Mouse (Mus musculus) hindbrain, embryonic 14.5 days (tissue): ENCODE measurements around the gene Zfp568. TPM values are rescaled to one million over a fixed set of nuclear protein-coding genes. Genes with fewer than 3 reads are reported as not detected.
A peak's percentile ranks its signal among the peaks of the same experiment; 100 is the strongest.

Experiments used
- ATAC-seq: fragments of 200-750 bp; cut with Nextera tagmentation; 2 replicates; pipeline ENCODE4 v1.8.0; 2017; ENCODE audit warnings: moderate number of reproducible peaks, mild to moderate bottlenecking, moderate TSS enrichment, moderate library complexity; ENCODE audit not compliant: low FRiP score
- DNase-seq: peaks from one replicate; pipeline ENCODE4 v3.0.0-alpha.2; 2015; ENCODE audit warnings: low spot score
- H3K27ac ChIP-seq: fragments of 300-500 bp; sonication (generic); 2 replicates; pipeline ENCODE4 v1.5.1; 2014; ENCODE audit warnings: mild to moderate bottlenecking, moderate library complexity
- H3K27me3 ChIP-seq: fragments of 300-500 bp; sonication (generic); 2 replicates; pipeline ENCODE4 v1.6.1; 2014; ENCODE audit warnings: mild to moderate bottlenecking, low read length, mixed read lengths; ENCODE audit not compliant: control insufficient read depth, insufficient read depth
- H3K36me3 ChIP-seq: fragments of 300-500 bp; sonication (generic); replicated peaks from 2 replicates; pipeline ENCODE4 v1.6.1; 2014; ENCODE audit not compliant: control insufficient read depth, insufficient read depth
- H3K4me1 ChIP-seq: fragments of 300-500 bp; sonication (generic); replicated peaks from 2 replicates; pipeline ENCODE4 v1.6.1; 2014; ENCODE audit warnings: antibody characterized with exemption, low read length, mixed read lengths; ENCODE audit not compliant: control insufficient read depth, insufficient read depth
- H3K4me2 ChIP-seq: fragments of 300-500 bp; sonication (generic); replicated peaks from 2 replicates; pipeline ENCODE4 v1.6.1; 2014; ENCODE audit warnings: mild to moderate bottlenecking, moderate library complexity
- H3K4me3 ChIP-seq: fragments of 300-500 bp; sonication (generic); replicated peaks from 2 replicates; pipeline ENCODE4 v1.5.1; 2014; ENCODE audit warnings: mild to moderate bottlenecking, low read length
- H3K9ac ChIP-seq: fragments of 300-500 bp; sonication (generic); 2 replicates; pipeline ENCODE4 v1.6.1; 2014
- H3K9me3 ChIP-seq: fragments of 300-500 bp; sonication (generic); 2 replicates; pipeline ENCODE4 v1.6.1; 2016; ENCODE audit warnings: low read length; ENCODE audit not compliant: control insufficient read depth
- WGBS: fragments of 180-500 bp; shearing (Covaris S2); extraction: QIAGEN DNeasy Blood & Tissue Kit; methylation state at CpG from one replicate; pipeline ENCODE4 v1.1.7; 2014; 5-methylcytosine and 5-hydroxymethylcytosine counted together
- polyA plus RNA-seq: library from polyadenylated mRNA; unstranded; fragments of >200 nt; fragmentation: Nextera tagmentation; extraction: Ambion mirVana; gene quantifications from 2 replicates; pipeline ENCODE4 v1.2.1, GENCODE M21; 2014

The Zfp568 gene
- polyA plus RNA-seq, 1 experiment from 2014 or later, result 4.3 TPM

DNA sequence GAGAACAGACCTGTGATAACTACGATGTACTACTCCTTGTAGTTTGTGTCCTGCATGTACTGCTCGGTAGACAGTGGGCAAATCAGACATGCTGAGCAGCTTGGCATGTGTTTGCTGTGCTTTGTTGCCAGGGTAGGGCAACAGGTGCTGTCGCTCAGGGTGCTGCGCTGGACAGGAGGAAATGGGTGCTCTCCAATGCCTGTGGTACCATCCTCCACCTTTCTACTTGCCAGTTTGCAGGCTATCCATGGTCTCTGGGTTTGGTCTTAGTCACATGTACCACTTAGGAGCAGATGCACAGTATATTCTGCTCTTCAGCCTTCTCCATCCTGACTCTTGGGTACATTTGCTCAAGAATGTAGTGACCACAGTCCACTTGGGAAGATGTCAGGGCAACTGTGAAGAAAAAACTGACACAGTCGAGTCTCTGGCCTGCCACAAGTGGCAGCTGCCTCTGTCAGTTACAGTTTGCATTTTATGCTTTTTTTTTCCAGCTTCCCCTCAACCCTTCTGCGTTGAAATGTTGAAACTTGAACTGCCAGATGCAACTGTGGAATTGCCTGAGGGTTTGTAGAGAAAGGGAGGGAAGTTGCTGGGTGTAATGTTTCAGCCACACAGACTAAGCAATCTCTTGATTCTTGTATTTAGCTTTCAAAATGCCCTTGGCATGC lies 24.4 kb downstream of the Zfp568 start:
- no peak overlapping the region for H3K4me2 ChIP-seq
- ATAC-seq (no peak), DNase-seq (no peak)
- no peak overlapping the region for H3K9ac ChIP-seq
- no peak overlapping the region for H3K4me3 ChIP-seq
- H3K4me1 ChIP-seq, result peaks cover 17% of the 10 kb centered on the region
- no peaks in the 10 kb centered on the region for H3K27me3 ChIP-seq
- no peak overlapping the region for H3K27ac ChIP-seq
- 82% methylated on average over 6 of the region's 6 CpGs for WGBS
- no peaks in the 10 kb centered on the region for H3K9me3 ChIP-seq
- H3K36me3 ChIP-seq, result peaks cover 25% of the 10 kb centered on the region

DNA sequence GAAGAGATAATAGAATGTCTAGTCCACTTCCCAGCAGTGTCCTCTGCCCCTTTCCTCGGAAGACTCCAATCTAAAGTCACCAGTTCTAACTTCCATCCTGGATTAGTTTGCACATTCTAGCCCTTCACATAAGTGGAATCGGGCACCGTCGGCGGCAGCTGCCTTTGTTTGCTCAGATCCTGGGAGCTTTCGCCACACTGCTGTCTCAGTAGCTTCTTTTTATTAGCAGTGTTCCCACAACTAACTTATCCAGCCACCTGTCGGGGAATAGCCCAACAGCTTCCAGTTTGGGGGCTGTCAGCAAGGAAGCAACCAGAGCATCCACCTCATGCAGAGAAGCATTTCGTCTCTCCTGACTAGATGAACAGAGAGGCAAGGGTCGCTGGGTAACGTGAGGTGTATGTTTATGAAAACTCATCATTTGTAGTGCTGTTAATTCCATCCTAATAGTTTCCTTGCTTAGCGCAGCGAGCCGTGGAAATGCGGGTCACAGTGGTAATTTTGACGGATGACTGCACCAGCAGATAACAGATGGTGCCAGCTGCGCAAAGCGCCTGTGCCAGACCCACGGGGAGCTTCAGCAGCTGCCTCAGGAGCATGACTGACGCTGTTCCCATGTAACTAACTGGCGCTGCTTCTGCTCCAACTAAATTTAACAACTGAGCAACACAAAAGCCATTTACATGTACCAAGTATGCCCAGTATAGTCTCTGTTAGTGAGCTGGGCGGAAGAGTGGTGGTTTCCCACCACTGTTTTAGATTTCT lies 25.7 kb downstream of the Zfp568 start:
- Histone ChIP-seq H3K27ac (peak overlapping the region; percentile 29; the same call in 1 of the 2 replicates), H3K4me1 (peaks cover 17% of the 10 kb centered on the region), H3K4me2 (no peak overlapping the region; the same call in 1 of the 2 replicates), H3K4me3 (no peak overlapping the region), H3K9me3 (no peaks in the 10 kb centered on the region), H3K9ac (no peak overlapping the region), H3K27me3 (no peaks in the 10 kb centered on the region), H3K36me3 (peaks cover 38% of the 10 kb centered on the region)
- WGBS, result 28% methylated on average over 21 of the region's 21 CpGs
- DNase-seq (peak; percentile 69), ATAC-seq (peak; percentile 81; the same call in 1 of the 2 replicates)

DNA sequence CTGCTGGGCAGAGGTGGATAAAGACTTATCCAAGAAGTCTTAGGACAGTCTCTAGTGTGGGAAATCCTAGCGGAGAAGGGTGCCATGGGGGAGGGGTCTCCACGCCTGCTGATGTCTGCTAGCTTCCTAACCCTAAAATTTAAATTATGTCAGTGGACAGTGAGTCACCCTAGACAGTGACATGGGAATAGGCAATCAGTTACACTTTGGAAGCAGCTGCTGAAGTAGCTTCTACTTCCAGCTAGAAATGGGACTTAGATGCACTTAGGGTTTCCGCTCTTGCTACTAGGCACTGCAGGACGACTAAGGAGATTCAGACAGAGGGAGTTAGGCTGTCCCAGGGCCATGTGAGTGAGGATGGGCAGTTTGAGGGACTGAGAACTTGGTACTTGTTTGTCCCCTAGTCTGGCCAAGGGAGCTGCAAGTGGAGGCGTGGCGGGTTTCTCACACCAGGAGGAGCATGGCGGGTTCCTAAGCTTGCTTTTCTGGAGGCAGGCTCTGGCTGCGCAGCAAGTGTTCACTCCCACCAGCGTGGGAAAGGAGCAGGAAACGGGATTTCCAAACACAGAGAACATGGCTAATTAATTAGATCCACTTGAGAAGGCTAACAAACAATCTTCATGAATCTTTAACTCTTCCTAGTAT lies 26.9 kb downstream of the Zfp568 start:
- ATAC-seq (no peak), DNase-seq (no peak)
- no peaks in the 10 kb centered on the region for H3K27me3 ChIP-seq
- H3K9me3 ChIP-seq, result no peaks in the 10 kb centered on the region
- no peak overlapping the region for H3K27ac ChIP-seq
- no peak overlapping the region for H3K9ac ChIP-seq
- no peak overlapping the region for H3K4me3 ChIP-seq
- no peak overlapping the region for H3K4me2 ChIP-seq
- peaks cover 40% of the 10 kb centered on the region for H3K36me3 ChIP-seq
- H3K4me1 ChIP-seq, result peaks cover 17% of the 10 kb centered on the region
- WGBS, result 75% methylated on average over 10 of the region's 10 CpGs

DNA sequence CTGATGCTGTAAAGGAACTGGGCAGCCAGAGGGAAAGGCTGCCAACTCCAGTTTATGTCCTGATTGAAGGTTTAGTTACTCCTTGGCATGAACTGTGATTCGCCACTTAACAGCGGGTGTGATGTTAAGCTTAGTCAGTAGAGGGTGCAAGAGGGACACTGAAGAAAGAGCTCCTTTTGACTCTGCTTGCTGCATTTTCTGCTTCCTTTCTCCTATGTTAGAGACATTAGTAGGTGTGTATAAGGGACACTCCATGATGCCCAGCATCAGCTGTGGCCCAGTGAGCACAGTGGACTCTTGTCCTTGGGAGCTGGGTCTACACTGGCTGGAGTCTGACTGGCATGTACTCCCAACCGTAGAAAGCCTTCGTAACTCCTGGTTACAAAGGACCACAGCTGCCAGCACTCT lies 29.2 kb downstream of the Zfp568 start:
- H3K4me3 ChIP-seq, result no peak overlapping the region
- H3K27ac ChIP-seq, result no peak overlapping the region; the same call in 1 of the 2 replicates
- ATAC-seq (peak; percentile 18; the same call in 1 of the 2 replicates), DNase-seq (peak; percentile 77)
- H3K9me3 ChIP-seq, result no peaks in the 10 kb centered on the region
- H3K4me1 ChIP-seq, result peaks cover 17% of the 10 kb centered on the region
- H3K36me3 ChIP-seq, result peaks cover 48% of the 10 kb centered on the region
- no peaks in the 10 kb centered on the region for H3K27me3 ChIP-seq
- H3K9ac ChIP-seq, result no peak overlapping the region
- no peak overlapping the region for H3K4me2 ChIP-seq
- WGBS, result 82% methylated on average over 4 of the region's 4 CpGs

- ATAC-seq (no peak), DNase-seq (no peak)
- H3K9ac ChIP-seq, result no peak overlapping the region
- no peak overlapping the region for H3K4me3 ChIP-seq
- no peaks in the 10 kb centered on the region for H3K27me3 ChIP-seq
- H3K9me3 ChIP-seq, result no peaks in the 10 kb centered on the region
- H3K36me3 ChIP-seq, result peaks cover 75% of the 10 kb centered on the region
- H3K4me1 ChIP-seq, result no peaks in the 10 kb centered on the region
- H3K4me2 ChIP-seq, result no peak overlapping the region
- H3K27ac ChIP-seq, result no peak overlapping the region
- 83% methylated on average over 6 of the region's 6 CpGs for WGBS
These were observed 33.5 kb downstream of the Zfp568 start for GRCm38 (mm10) chr7:30017226-30017625.

DNA sequence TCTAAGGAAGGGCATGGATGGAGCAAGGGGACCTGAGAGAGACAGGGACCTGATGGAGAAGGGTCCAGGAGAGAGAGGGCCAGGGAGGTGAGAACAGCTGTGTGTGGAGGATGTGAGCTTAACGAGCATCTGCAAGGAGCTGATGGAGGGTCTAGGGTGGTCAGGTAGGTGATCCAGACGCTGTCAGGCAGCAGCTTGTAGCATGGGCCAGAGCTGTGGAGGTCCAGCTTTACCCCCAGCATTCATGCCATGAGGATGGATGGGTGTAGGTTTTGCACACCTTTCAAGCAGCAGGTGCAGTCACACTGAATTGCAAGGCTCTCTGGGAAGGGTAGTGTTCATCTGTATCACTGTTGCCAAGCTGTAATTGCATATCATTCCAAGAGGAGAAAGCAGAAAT lies 35.8 kb downstream of the Zfp568 start:
- no peak overlapping the region for H3K4me3 ChIP-seq
- 90% methylated on average over 2 of the region's 2 CpGs for WGBS
- peaks cover 85% of the 10 kb centered on the region for H3K36me3 ChIP-seq
- no peak overlapping the region for H3K27ac ChIP-seq
- no peak for DNase-seq
- H3K9me3 ChIP-seq, result no peaks in the 10 kb centered on the region
- H3K4me1 ChIP-seq, result no peaks in the 10 kb centered on the region
- H3K4me2 ChIP-seq, result no peak overlapping the region
- H3K27me3 ChIP-seq, result no peaks in the 10 kb centered on the region
- ATAC-seq, result no peak
- no peak overlapping the region for H3K9ac ChIP-seq

DNA sequence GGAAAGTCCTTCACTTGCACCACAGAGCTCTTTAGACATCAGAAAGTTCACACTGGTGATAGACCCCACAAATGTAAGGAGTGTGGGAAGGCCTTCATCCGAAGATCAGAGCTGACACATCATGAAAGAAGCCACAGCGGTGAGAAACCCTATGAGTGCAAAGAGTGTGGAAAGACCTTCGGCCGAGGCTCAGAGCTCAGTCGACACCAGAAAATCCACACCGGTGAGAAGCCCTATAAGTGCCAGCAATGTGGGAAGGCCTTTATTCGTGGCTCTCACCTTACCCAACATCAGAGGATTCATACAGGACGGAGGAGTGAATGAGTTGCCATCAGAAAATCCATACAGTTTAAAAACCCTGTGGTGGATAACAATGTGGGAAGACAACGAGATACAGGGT lies 39.6 kb downstream of the Zfp568 start:
- Histone ChIP-seq H3K9ac (no peak overlapping the region), H3K9me3 (no peaks in the 10 kb centered on the region), H3K27ac (no peak overlapping the region), H3K4me3 (no peak overlapping the region), H3K27me3 (no peaks in the 10 kb centered on the region), H3K4me2 (no peak overlapping the region), H3K36me3 (peaks cover 77% of the 10 kb centered on the region), H3K4me1 (no peaks in the 10 kb centered on the region)
- WGBS, result 97% methylated on average over 9 of the region's 9 CpGs
- ATAC-seq, result no peak
- no peak for DNase-seq

GRCm38 (mm10) chr7:30023800-30024199 lies 40.0 kb downstream of the Zfp568 start:
- no peaks in the 10 kb centered on the region for H3K9me3 ChIP-seq
- no peaks in the 10 kb centered on the region for H3K27me3 ChIP-seq
- DNase-seq (no peak), ATAC-seq (no peak)
- no peaks in the 10 kb centered on the region for H3K4me1 ChIP-seq
- no peak overlapping the region for H3K9ac ChIP-seq
- no peak overlapping the region for H3K4me3 ChIP-seq
- no peak overlapping the region for H3K4me2 ChIP-seq
- peaks cover 75% of the 10 kb centered on the region for H3K36me3 ChIP-seq
- H3K27ac ChIP-seq, result no peak overlapping the region
- 92% methylated on average over 8 of the region's 8 CpGs for WGBS

DNA sequence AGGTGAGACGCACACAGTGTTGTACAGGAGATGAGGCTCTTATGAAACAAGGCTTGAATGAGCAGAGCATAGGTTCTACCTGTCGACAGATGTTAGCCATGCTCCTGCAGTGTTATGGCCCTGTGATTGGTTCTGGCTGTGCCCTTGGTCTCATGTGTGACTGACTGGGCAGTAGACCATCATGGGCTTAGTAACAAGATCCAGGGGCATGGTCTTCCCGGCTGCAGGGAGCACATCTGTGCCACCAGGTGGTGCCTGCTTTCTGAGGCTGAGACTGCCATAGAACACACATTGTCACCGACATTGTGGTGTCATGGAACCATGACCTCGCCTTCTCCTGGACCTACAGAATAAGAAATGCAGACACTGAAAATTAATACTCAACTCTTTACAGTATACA lies 41.6 kb downstream of the Zfp568 start:
- Histone ChIP-seq H3K27me3 (no peaks in the 10 kb centered on the region), H3K36me3 (peaks cover 64% of the 10 kb centered on the region), H3K4me2 (no peak overlapping the region), H3K27ac (no peak overlapping the region), H3K9me3 (no peaks in the 10 kb centered on the region), H3K4me1 (no peaks in the 10 kb centered on the region), H3K4me3 (no peak overlapping the region), H3K9ac (no peak overlapping the region)
- no peak for ATAC-seq
- WGBS, result 75% methylated on average over 5 of the region's 5 CpGs
- no peak for DNase-seq
